Mouse (Mus musculus) bone marrow macrophage, adult 2 months (primary cell): Measurements from ENCODE around the gene Phpt1. TPM values are rescaled to one million over a fixed set of nuclear protein-coding genes. Genes with fewer than 3 reads are reported as not detected.

Experiments
- H3K27ac ChIP-seq: 2 replicates; pipeline ENCODE4 v1.5.1; 2012; ENCODE audit warnings: low read depth, low read length; ENCODE audit not compliant: insufficient read depth
- H3K4me1 ChIP-seq: 2 replicates; pipeline ENCODE4 v1.6.1; 2012; ENCODE audit warnings: low read length; ENCODE audit not compliant: control insufficient read depth, insufficient read depth
- H3K4me3 ChIP-seq: 2 replicates; pipeline ENCODE4 v1.5.1; 2012; ENCODE audit warnings: mild to moderate bottlenecking, low read length, moderate library complexity; ENCODE audit not compliant: insufficient read depth
- CTCF ChIP-seq: IDR thresholded peaks from 2 replicates; pipeline ENCODE4 v1.5.1; 2012; ENCODE audit warnings: low read depth, mild to moderate bottlenecking, low read length, moderate library complexity
- POLR2A ChIP-seq: IDR thresholded peaks from 2 replicates; pipeline ENCODE4 v1.6.1; 2012; ENCODE audit warnings: mild to moderate bottlenecking, low read depth, low read length, borderline replicate concordance
- polyA plus RNA-seq: library from polyadenylated mRNA; stranded (reverse); fragments of >200 nt; gene quantifications from 2 replicates; pipeline ENCODE4 v1.2.4, GENCODE M21; 2012; ENCODE audit not compliant: missing spikeins, insufficient read depth, insufficient read length

Phpt1 gene
- polyA plus RNA-seq, 1 experiment, result 23.0 TPM

- Histone ChIP-seq H3K4me1 (peaks cover 36% of the 10 kb centered on the region), H3K27ac (no peak overlapping the region), H3K4me3 (peak overlapping the region; percentile 17; the same call in 1 of the 2 replicates)
- no peak for TF ChIP-seq CTCF
- no peak for TF ChIP-seq POLR2A
Observed at GRCm38 (mm10) chr2:25549021-25549991, 25.7 kb downstream of the Phpt1 start.

- TF ChIP-seq POLR2A, result no peak
- no peak for TF ChIP-seq CTCF
Observed at GRCm38 (mm10) chr2:25546811-25547491, 28.1 kb downstream of the Phpt1 start, which contains the start of gene Traf2. Gene Traf2, minus strand, starts transcription at chr2:25546940.

GRCm38 (mm10) chr2:25545996-25546810 is 28.8 kb downstream of the Phpt1 start:
- TF ChIP-seq CTCF (no peak), POLR2A (no peak)

More at GRCm38 (mm10) chr2:25546811-25547491, 28.1 kb downstream of the Phpt1 start, which contains the start of gene Traf2:
- Histone ChIP-seq H3K4me1 (peaks cover 42% of the 10 kb centered on the region), H3K27ac (peak within 1 kb of the TSS; percentile 21), H3K4me3 (peak within 1 kb of the TSS; percentile 93)

GRCm38 (mm10) chr2:25541644-25542367 is 33.2 kb downstream of the Phpt1 start:
- TF ChIP-seq CTCF (no peak), POLR2A (no peak)
- Histone ChIP-seq H3K27ac (no peak overlapping the region), H3K4me3 (no peak overlapping the region), H3K4me1 (peaks cover 26% of the 10 kb centered on the region)

More at GRCm38 (mm10) chr2:25545996-25546810, 28.8 kb downstream of the Phpt1 start:
- peak overlapping the region; percentile 93 for H3K4me3 ChIP-seq
- H3K4me1 ChIP-seq, result peaks cover 42% of the 10 kb centered on the region
- H3K27ac ChIP-seq, result peak overlapping the region; percentile 21

- Histone ChIP-seq H3K4me1 (peaks cover 22% of the 10 kb centered on the region), H3K27ac (no peak overlapping the region), H3K4me3 (no peak overlapping the region)
- no peak for TF ChIP-seq CTCF
- TF ChIP-seq POLR2A, result no peak
Observed at GRCm38 (mm10) chr2:25540541-25540948, 34.5 kb downstream of the Phpt1 start.

- Histone ChIP-seq H3K27ac (no peak overlapping the region), H3K4me3 (no peak overlapping the region), H3K4me1 (peaks cover 33% of the 10 kb centered on the region)
- TF ChIP-seq POLR2A (no peak), CTCF (no peak)
Observed at GRCm38 (mm10) chr2:25536531-25536930, 38.5 kb downstream of the Phpt1 start.

GRCm38 (mm10) chr2:25534866-25535182 is 40.2 kb downstream of the Phpt1 start:
- Histone ChIP-seq H3K4me1 (peaks cover 33% of the 10 kb centered on the region), H3K27ac (peak overlapping the region; percentile 81), H3K4me3 (no peak overlapping the region)
- TF ChIP-seq POLR2A (no peak), CTCF (no peak)

- Histone ChIP-seq H3K4me3 (no peak overlapping the region), H3K4me1 (peaks cover 28% of the 10 kb centered on the region), H3K27ac (peak overlapping the region; percentile 81)
- TF ChIP-seq CTCF (no peak), POLR2A (no peak)
Observed at GRCm38 (mm10) chr2:25534178-25534865, 40.7 kb downstream of the Phpt1 start.
